Mouse (Mus musculus) spleen, adult 2 months (tissue): ENCODE results near the gene Bcl2l10. TPM values are rescaled to one million over a fixed set of nuclear protein-coding genes. Genes with fewer than 3 reads are reported as not detected.

Experiments used
- DNase-seq, 2 experiments: peaks; one replicate each; pipeline versions ENCODE4 v3.0.0 to v3.0.0-alpha.2; 2012 to 2021; ENCODE audit warnings: low spot score in 2 of 2, low read depth in 1 of 2
- H3K27ac ChIP-seq: fragments of 200-500 bp; 2 replicates; pipeline ENCODE4 v1.5.1; 2012; ENCODE audit warnings: low read length, inconsistent platforms; ENCODE audit not compliant: insufficient read depth
- H3K27me3 ChIP-seq: fragments of 200-500 bp; 2 replicates; pipeline ENCODE4 v1.6.1; 2012; ENCODE audit warnings: mild to moderate bottlenecking, moderate library complexity, low read length, inconsistent platforms; ENCODE audit not compliant: control insufficient read depth, insufficient read depth
- H3K36me3 ChIP-seq: fragments of 200-500 bp; 2 replicates; pipeline ENCODE4 v1.6.1; 2012; ENCODE audit warnings: mild to moderate bottlenecking, low read length, inconsistent platforms; ENCODE audit not compliant: control insufficient read depth, insufficient read depth
- H3K4me1 ChIP-seq: fragments of 200-500 bp; 2 replicates; pipeline ENCODE4 v1.6.1; 2011; ENCODE audit warnings: inconsistent platforms; ENCODE audit not compliant: control insufficient read depth, insufficient read depth, insufficient read length
- H3K4me3 ChIP-seq: fragments of 200-500 bp; 2 replicates; pipeline ENCODE4 v1.5.1; 2011; ENCODE audit warnings: mild to moderate bottlenecking, inconsistent platforms; ENCODE audit not compliant: insufficient read depth, insufficient read length; ENCODE audit errors: extremely low read depth
- CTCF ChIP-seq: fragments of 200-500 bp; IDR thresholded peaks from 2 replicates; pipeline ENCODE4 v1.5.1; 2011; ENCODE audit warnings: mild to moderate bottlenecking, inconsistent platforms; ENCODE audit not compliant: insufficient read depth, insufficient read length, insufficient replicate concordance; ENCODE audit errors: extremely low read depth
- POLR2A ChIP-seq: fragments of 200-500 bp; IDR thresholded peaks from 2 replicates; pipeline ENCODE4 v1.6.1; 2011; ENCODE audit warnings: low read depth, low read length, inconsistent platforms
- WGBS: fragments of 180-500 bp; shearing (Covaris S2); methylation state at CpG from one replicate; pipeline ENCODE4 v1.1.7; 2018; 5-methylcytosine and 5-hydroxymethylcytosine counted together
- polyA plus RNA-seq: library from polyadenylated mRNA; depleted of rRNA; stranded (reverse); fragments of >200 nt; gene quantifications from 2 replicates; pipeline ENCODE4 v1.2.3, GENCODE M21; 2012

The Bcl2l10 gene
- polyA plus RNA-seq, 1 experiment, result not detected

DNA sequence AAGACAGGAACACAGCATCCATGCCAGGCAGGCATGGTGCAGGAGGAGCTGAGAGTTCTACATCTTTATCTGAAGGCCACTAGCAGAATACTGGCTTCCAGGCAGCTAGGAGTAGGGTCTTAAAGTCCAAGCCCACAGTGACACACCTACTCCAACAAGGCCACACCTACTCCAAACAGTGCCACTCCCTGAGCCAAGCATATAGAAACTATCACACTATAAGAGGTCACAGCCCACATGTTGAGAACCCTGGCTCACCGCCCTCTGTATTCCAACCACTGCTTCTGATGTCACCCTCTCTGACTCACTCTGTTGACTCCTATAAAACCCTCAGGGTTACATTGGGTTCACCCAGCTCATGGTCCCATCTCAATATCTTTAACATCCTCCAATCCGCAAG is 29.4 kb upstream of the Bcl2l10 start:
- Histone ChIP-seq H3K27ac (no peak overlapping the region), H3K27me3 (no peaks in the 10 kb centered on the region), H3K4me3 (no peak overlapping the region), H3K4me1 (no peaks in the 10 kb centered on the region), H3K36me3 (no peaks in the 10 kb centered on the region)
- WGBS, result 86% methylated on average over 2 of the region's 2 CpGs
- DNase-seq, result no peak
- no peak for TF ChIP-seq CTCF
- TF ChIP-seq POLR2A, result no peak

- Histone ChIP-seq H3K27me3 (no peaks in the 10 kb centered on the region), H3K27ac (no peak overlapping the region), H3K4me1 (no peaks in the 10 kb centered on the region), H3K4me3 (no peak overlapping the region), H3K36me3 (no peaks in the 10 kb centered on the region)
- no peak for TF ChIP-seq CTCF
- no peak for DNase-seq
- WGBS, result 89% methylated on average over 3 of the region's 3 CpGs
Observed at GRCm38 (mm10) chr9:75319365-75319764, 28.2 kb upstream of the Bcl2l10 start.

DNA sequence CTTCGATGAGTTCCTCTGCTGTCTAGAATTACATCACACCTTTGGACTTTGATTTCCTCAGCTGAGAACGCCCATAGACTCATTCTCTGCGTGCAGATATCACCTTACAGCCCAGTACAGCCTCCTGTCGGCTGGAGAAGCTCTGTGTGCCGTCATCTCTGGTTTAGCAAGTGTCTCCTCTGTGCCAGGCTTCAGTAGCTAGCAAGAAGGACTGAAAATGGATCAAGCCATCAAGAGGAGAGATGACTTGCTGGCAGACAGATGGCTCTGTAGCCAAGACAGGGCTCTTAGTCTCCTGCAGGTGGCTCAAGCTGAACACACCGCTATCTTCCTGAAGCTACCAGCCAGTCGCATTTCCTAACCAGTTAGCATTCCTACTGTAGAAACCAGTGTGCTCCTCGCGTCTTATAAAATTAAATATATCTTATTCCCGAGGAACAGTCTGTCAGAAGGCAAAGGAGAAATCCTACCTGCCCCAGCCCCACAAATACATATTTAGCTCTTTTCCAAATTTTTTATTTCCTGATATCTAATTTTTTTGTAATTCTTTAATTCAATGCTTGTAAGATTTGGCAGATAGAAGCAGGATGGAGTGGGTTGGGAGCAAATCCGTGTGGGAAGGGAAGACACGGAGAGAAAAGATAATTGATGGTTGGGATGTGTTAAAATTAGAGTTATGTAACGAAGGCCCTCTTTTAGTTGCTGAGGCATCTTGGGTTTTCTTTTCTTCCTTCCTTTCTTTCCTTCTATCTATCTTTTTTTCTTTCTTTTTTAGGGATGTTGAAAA is 25.3 kb upstream of the Bcl2l10 start:
- no peak overlapping the region for H3K4me3 ChIP-seq
- H3K27ac ChIP-seq, result no peak overlapping the region
- no peaks in the 10 kb centered on the region for H3K27me3 ChIP-seq
- DNase-seq, result no peak
- H3K36me3 ChIP-seq, result no peaks in the 10 kb centered on the region
- TF ChIP-seq CTCF (no peak), POLR2A (no peak)
- 87% methylated on average over 13 of the region's 13 CpGs for WGBS
- H3K4me1 ChIP-seq, result no peaks in the 10 kb centered on the region

DNA sequence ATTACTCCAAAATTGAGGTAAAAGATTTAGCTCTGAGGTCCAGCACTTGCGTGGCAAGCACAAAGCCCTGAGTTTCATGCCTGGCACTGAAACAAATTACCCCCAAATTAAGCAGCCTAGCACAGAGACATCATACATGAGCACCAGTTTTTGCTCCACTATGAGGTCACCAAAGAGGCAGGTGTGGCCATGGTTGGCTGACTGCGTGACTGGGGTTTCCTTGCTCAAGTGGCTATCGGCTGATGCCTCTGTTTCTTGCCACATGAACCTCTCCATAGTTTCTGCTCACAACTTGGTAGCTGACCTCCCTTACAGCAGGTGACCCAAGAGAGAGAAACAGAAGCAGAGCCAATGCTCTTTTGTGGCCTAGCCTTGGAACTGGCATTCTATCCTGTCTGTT is 19.5 kb upstream of the Bcl2l10 start:
- Histone ChIP-seq H3K27ac (no peak overlapping the region), H3K4me1 (no peaks in the 10 kb centered on the region), H3K36me3 (no peaks in the 10 kb centered on the region), H3K27me3 (no peaks in the 10 kb centered on the region), H3K4me3 (no peak overlapping the region)
- 65% methylated on average over 3 of the region's 3 CpGs for WGBS
- no peak for TF ChIP-seq CTCF
- TF ChIP-seq POLR2A, result no peak
- DNase-seq, result no peak

DNA sequence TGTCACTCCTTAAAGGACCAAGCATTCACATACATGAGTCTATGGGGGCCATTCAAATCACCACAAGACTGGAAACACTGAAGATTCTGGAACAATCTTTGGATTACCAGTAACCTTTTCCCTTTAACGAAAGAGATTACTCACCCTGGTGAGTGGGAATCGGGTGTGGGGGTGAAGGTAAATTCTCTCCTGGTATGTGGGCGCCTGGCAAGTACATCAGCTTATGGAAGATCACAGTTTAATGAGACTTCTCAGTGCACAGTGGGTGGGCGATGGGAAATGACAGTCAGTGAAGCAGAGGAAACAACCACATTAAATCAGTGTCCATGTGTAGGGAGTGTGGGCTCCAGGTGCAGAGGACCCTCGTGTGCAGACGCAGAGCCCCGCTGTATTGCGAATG is 16.7 kb upstream of the Bcl2l10 start:
- DNase-seq, result no peak
- H3K4me1 ChIP-seq, result no peaks in the 10 kb centered on the region
- H3K4me3 ChIP-seq, result no peak overlapping the region
- TF ChIP-seq CTCF, result no peak
- no peak for TF ChIP-seq POLR2A
- 87% methylated on average over 8 of the region's 8 CpGs for WGBS
- H3K27me3 ChIP-seq, result no peaks in the 10 kb centered on the region
- H3K36me3 ChIP-seq, result no peaks in the 10 kb centered on the region
- H3K27ac ChIP-seq, result no peak overlapping the region

DNA sequence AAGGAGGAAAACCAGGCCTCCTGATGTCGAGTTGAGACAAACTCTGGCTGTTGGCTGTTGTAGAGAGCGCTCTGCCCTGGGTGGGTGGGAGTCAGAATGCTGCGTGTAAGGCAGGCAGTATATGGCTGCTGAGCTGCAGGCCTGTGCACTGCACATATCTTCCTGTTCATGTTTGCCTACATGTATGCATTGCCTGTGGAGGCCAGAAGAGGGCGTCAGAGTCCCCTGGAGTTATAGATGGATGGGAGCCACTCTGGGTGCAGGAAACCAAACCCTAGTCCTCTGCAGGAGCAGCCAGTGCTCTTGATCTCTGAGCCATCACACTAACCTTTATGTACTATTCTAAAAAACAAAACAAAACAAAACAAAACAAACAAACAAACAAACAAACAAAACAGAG is 13.1 kb upstream of the Bcl2l10 start:
- H3K4me3 ChIP-seq, result no peak overlapping the region
- no peak for DNase-seq
- H3K4me1 ChIP-seq, result no peaks in the 10 kb centered on the region
- no peak overlapping the region for H3K27ac ChIP-seq
- 81% methylated on average over 4 of the region's 4 CpGs for WGBS
- no peaks in the 10 kb centered on the region for H3K27me3 ChIP-seq
- no peak for TF ChIP-seq CTCF
- TF ChIP-seq POLR2A, result no peak
- no peaks in the 10 kb centered on the region for H3K36me3 ChIP-seq

- no peaks in the 10 kb centered on the region for H3K36me3 ChIP-seq
- H3K27ac ChIP-seq, result no peak overlapping the region
- no peak for DNase-seq
- H3K27me3 ChIP-seq, result no peaks in the 10 kb centered on the region
- 95% methylated on average over 6 of the region's 6 CpGs for WGBS
- H3K4me1 ChIP-seq, result no peaks in the 10 kb centered on the region
- no peak overlapping the region for H3K4me3 ChIP-seq
- TF ChIP-seq CTCF (no peak), POLR2A (no peak)
Observed at GRCm38 (mm10) chr9:75338016-75338415, 9.5 kb upstream of the Bcl2l10 start.
